Mouse (Mus musculus) neutrophil, adult 5-6 weeks (primary cell): ENCODE data around the gene Drg1. TPM values are rescaled to one million over a fixed set of nuclear protein-coding genes. Genes with fewer than 3 reads are reported as not detected.

ENCODE experiments used
- ATAC-seq: fragments of 151-379, 151-347 bp; 2 replicates; pipeline ENCODE4 v1.8.0; 2017; ENCODE audit warnings: mild to moderate bottlenecking, moderate TSS enrichment; ENCODE audit not compliant: insufficient number of reproducible peaks, poor library complexity, low FRiP score, severe bottlenecking; ENCODE audit errors: extremely low read depth
- total RNA-seq: library from RNA; stranded (forward); fragments of 200-1000 nt; gene quantifications from 2 replicates; pipeline ENCODE4 v1.2.3, GENCODE M21; 2017

Drg1 gene
- total RNA-seq, result 129 and 137 TPM in 2 replicates

GRCm38 (mm10) chr11:3266079-3266685, at the start of gene Drg1:
Gene Drg1 (minus strand): TSS chr11:3266415.
- peak; percentile 98 for ATAC-seq

GRCm38 (mm10) chr11:3314148-3314547, 47.9 kb upstream of the Drg1 start:
- peak; percentile 60; the same call in 1 of the 2 replicates for ATAC-seq

GRCm38 (mm10) chr11:3313294-3313693, 47.1 kb upstream of the Drg1 start:
- no peak for ATAC-seq

- no peak for ATAC-seq
These were observed 45.6 kb upstream of the Drg1 start for GRCm38 (mm10) chr11:3311586-3312347.

- no peak for ATAC-seq
These were observed 44.8 kb upstream of the Drg1 start for GRCm38 (mm10) chr11:3310789-3311585.

GRCm38 (mm10) chr11:3309884-3310283, 43.7 kb upstream of the Drg1 start:
- ATAC-seq, result no peak

- ATAC-seq, result no peak
These were observed 41.7 kb upstream of the Drg1 start for GRCm38 (mm10) chr11:3307875-3308274.

- ATAC-seq, result no peak
These were observed 39.6 kb upstream of the Drg1 start for GRCm38 (mm10) chr11:3305821-3306220.

GRCm38 (mm10) chr11:3302792-3303191, 36.6 kb upstream of the Drg1 start:
- ATAC-seq, result no peak

- ATAC-seq, result no peak
These were observed 36.2 kb upstream of the Drg1 start for GRCm38 (mm10) chr11:3302385-3302784.

GRCm38 (mm10) chr11:3301075-3301474, 34.9 kb upstream of the Drg1 start:
- ATAC-seq, result no peak

GRCm38 (mm10) chr11:3298813-3299185, 32.6 kb upstream of the Drg1 start:
- ATAC-seq, result no peak

- ATAC-seq, result peak; percentile 57; the same call in 1 of the 2 replicates
These were observed 31.9 kb upstream of the Drg1 start for GRCm38 (mm10) chr11:3297871-3298812.

- no peak for ATAC-seq
These were observed 29.8 kb upstream of the Drg1 start for GRCm38 (mm10) chr11:3296056-3296455.

- no peak for ATAC-seq
These were observed 28.4 kb upstream of the Drg1 start for GRCm38 (mm10) chr11:3294641-3295040.

- ATAC-seq, result no peak
These were observed 27.1 kb upstream of the Drg1 start for GRCm38 (mm10) chr11:3293361-3293760.

- no peak for ATAC-seq
These were observed 26.6 kb upstream of the Drg1 start for GRCm38 (mm10) chr11:3292711-3293249.

- no peak for ATAC-seq
These were observed 25.8 kb upstream of the Drg1 start for GRCm38 (mm10) chr11:3292062-3292421.
